Mouse (Mus musculus) mature B cell (primary cell): Measurements from ENCODE around the gene Rapsn.

Experiments used
- in situ Hi-C: fragments of 300-500 bp; cut with MboI; formaldehyde crosslinking; loops from 2 replicates; pipeline ENCODE4 v1.14.3; 2019

Gene Rapsn

DNA sequence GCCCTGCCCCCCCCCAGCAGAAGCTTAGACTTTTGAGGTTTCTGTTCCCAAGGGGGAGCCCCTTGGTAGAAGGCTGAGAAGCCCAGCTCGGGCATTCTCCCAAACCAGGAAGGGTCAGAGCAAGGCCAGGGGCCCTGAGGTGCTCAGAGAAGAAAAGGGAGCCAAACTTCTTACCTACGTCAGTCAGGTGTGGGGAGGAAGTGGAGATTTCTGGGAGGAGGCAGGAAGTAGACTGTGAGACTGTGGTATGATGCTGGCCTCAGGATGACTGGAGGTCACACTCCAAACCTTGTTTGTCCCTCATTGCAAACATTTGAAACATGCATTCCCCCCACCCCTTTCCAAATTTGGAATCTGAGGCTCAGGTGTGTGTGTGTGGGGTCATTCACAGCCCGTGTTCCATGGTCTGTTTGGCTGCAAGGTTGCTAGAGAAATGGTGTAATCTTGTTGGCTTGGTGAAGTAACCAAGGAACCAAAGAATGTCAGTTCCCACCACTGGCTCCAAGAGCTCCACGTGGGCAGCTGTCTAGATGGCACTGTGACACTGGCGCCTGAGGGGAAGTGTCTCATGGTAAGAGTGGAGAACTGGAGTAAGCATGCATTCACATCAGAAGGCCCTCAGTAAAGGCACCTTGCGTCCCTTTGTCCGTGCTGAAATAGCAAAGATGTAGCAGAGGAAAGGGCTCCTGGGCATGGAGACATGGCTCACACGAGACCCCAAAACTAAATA, 45.5 kb downstream of the Rapsn start:
- in situ Hi-C loops: no loop called here

DNA sequence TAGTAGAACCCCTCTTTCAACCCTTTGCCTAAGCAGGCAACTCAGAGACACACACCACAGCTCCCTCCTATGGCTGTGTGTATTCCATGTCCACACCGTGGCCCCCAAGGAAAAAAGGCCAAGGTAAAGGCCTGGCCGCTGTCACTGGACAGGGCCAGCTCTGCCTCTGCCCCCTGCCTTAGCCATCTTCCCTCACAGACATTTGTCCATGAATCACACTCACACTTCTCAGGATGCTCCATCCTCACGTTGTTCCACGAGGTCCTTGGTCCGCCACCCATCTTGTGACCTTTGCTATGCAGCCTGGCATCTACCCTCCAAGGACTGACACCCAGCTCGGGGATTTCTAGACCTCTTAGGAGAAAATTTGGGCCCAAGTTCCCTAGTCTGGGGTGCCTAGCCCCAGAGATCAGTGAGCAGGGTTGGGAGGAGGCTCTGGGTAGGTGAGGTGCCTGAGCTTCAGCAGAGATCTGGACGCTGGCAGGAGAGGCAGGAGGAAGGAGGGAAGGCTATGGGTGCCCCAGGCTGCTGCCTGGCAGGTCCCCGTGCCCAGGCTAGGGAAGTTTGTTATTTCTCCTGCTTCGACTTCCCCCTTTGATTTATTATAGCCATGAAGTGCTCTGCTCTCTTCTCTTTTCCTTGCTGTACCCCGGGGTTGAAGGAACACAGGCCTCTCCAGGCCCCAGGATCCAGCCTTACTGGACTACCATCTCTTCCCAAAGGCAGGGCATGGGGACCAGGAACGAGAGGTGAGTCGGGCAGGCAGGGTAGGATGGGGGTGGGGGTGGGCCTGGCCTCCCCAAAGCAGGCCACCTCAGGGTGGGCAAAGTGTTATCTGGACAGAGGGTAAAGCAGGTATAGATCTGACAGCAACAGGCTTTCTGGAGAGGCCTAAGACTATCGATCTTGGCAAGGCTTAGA, 46.6 kb downstream of the Rapsn start, which contains the start of gene Spi1:
Gene Spi1, plus strand, starts transcription at position 616 of the 921 bp plus-strand sequence.
- in situ Hi-C loops: no loop called here

GRCm38 (mm10) chr2:91082844-91083243, 47.4 kb downstream of the Rapsn start:
- in situ Hi-C loops: no loop called here

DNA sequence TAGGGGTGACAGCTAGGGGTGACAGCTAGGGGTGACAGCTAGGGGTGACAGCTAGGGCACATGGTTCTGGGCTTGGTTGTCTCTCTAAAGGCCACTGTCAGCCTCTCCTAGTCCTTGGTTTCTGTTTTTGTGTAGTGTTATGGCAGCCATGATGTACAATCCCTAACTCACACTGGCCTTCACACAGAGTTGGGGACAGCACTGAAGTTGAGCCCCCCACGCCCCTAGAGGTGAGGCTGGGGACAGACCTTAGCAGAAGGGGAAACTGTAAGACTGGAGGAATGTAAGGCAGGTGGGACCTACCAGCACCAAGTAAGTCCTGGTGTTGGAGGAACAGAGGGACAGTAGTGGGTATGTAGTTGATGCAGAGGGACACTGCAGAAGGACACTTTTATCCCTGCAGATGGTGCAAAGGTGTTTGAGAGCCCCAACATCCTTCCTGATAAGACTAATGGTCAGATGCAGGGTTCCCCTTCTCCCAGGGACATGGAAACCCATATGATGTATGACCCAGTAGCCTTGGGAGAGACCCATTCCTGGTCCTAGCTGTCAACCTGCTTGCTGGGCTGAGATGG, 48.0 kb downstream of the Rapsn start:
- in situ Hi-C loops: no loop called here

DNA sequence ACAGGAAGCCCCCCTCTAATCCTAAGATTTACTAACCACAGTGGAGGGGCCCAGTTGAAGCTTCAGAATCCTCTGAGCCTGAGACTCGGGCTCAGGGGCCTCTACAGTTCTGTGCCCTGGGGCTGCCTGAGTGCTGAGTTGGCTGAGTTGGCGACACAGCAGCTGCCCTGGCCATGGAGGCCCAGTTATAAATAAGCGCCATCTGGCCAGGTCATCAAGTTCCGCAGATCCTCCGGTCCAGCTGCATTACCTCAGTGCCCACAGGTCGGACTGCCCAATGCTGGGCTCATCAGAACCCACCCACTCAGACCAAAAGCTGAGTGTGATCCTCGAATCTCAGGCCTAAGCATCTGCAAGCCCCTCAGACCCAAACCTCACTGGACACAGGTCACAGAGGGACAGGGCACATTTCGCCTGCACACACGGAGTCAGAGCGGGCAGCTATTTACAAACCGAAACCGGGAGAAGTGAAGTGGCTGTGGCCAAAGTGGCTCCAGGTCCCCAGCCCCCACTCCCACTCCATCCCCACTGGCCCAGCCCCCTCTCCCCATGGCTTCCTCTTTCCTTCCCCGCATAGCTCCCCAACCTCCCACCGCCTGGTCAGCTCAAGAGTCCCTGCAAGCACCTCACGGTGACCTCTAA, 48.9 kb downstream of the Rapsn start:
- in situ Hi-C loops: no loop called here

- in situ Hi-C loops: no loop called here
Observed at GRCm38 (mm10) chr2:91085494-91086391, 50.3 kb downstream of the Rapsn start.

GRCm38 (mm10) chr2:91086392-91087237, 51.2 kb downstream of the Rapsn start:
- in situ Hi-C loops: no loop called here

- in situ Hi-C loops: no loop called here
Observed at GRCm38 (mm10) chr2:91087453-91087852, 52.0 kb downstream of the Rapsn start.

- in situ Hi-C loops: no loop called here
Observed at GRCm38 (mm10) chr2:91088987-91089386, 53.6 kb downstream of the Rapsn start.

- in situ Hi-C loops: no loop called here
Observed at GRCm38 (mm10) chr2:91090208-91090607, 54.8 kb downstream of the Rapsn start.

DNA sequence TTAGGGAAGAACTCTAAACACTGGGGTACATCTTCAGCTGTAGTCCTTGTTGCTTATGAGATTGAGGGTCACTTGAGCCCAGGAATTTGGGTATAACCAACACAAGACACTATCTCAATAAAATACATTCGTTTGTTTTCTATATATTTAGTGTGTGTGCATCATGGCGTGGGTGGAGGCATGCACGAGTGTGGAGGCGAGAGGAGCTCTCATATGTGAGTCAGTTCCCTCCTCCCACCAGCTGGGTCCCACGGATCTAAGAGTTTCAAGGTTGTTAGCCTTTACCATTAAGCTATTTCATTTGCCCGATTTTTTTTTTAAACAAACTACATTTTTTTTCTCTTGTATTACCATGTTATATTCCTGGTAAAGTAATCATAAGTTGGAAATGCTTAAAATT, 55.4 kb downstream of the Rapsn start:
- in situ Hi-C loops: no loop called here
